Mouse (Mus musculus) neural tube, embryonic 11.5 days (tissue): ENCODE measurements around the gene Kxd1. TPM values are rescaled to one million over a fixed set of nuclear protein-coding genes. Genes with fewer than 3 reads are reported as not detected.

Experiments
- ATAC-seq: fragments of 200-750 bp; cut with Nextera tagmentation; 2 replicates; pipeline ENCODE4 v1.8.0; 2017; ENCODE audit warnings: moderate number of reproducible peaks, mild to moderate bottlenecking, moderate TSS enrichment, moderate library complexity; ENCODE audit not compliant: insufficient read depth, low FRiP score, low TSS enrichment
- DNase-seq: peaks from one replicate; pipeline ENCODE4 v3.0.0-alpha.2; 2015; ENCODE audit warnings: low spot score
- H3K27ac ChIP-seq: fragments of 300-500 bp; sonication (generic); 2 replicates; pipeline ENCODE4 v1.5.1; 2014; ENCODE audit warnings: low read depth, mild to moderate bottlenecking, low read length
- H3K27me3 ChIP-seq: fragments of 300-500 bp; sonication (generic); 2 replicates; pipeline ENCODE4 v1.6.1; 2014; ENCODE audit warnings: mild to moderate bottlenecking, low read length, mixed read lengths; ENCODE audit not compliant: control insufficient read depth, insufficient read depth
- H3K36me3 ChIP-seq: fragments of 300-500 bp; sonication (generic); 2 replicates; pipeline ENCODE4 v1.6.1; 2014; ENCODE audit warnings: mild to moderate bottlenecking, low read length, moderate library complexity, mixed read lengths; ENCODE audit not compliant: control insufficient read depth, insufficient read depth
- H3K4me1 ChIP-seq: fragments of 300-500 bp; sonication (generic); 2 replicates; pipeline ENCODE4 v1.6.1; 2014; ENCODE audit warnings: low read length, mixed read lengths; ENCODE audit not compliant: control insufficient read depth, insufficient read depth
- H3K4me2 ChIP-seq: fragments of 300-500 bp; sonication (generic); 2 replicates; pipeline ENCODE4 v1.6.1; 2014; ENCODE audit warnings: low read depth, mild to moderate bottlenecking, moderate library complexity
- H3K4me3 ChIP-seq: fragments of 300-500 bp; sonication (generic); 2 replicates; pipeline ENCODE4 v1.5.1; 2014; ENCODE audit warnings: low read depth, low read length
- H3K9ac ChIP-seq: fragments of 300-500 bp; sonication (generic); 2 replicates; pipeline ENCODE4 v1.6.1; 2014; ENCODE audit warnings: mild to moderate bottlenecking, low read length
- H3K9me3 ChIP-seq: fragments of 300-500 bp; sonication (generic); 2 replicates; pipeline ENCODE4 v1.6.1; 2016; ENCODE audit warnings: low read length; ENCODE audit not compliant: control insufficient read depth
- WGBS: fragments of 180-500 bp; shearing (Covaris S2); extraction: QIAGEN DNeasy Blood & Tissue Kit; methylation state at CpG from one replicate; pipeline ENCODE4 v1.1.7; 2014; 5-methylcytosine and 5-hydroxymethylcytosine counted together
- polyA plus RNA-seq: library from polyadenylated mRNA; unstranded; fragments of >200 nt; fragmentation: Nextera tagmentation; extraction: Ambion mirVana; gene quantifications from 2 replicates; pipeline ENCODE4 v1.2.1, GENCODE M21; 2014

Gene Kxd1
- polyA plus RNA-seq, 1 experiment from 2014 or later, result 49.8 TPM

- DNase-seq, result no peak
- H3K36me3 ChIP-seq, result peaks cover 7% of the 10 kb centered on the region
Observed at GRCm38 (mm10) chr8:70530314-70530713, 2.6 kb upstream of the Kxd1 start.

DNA sequence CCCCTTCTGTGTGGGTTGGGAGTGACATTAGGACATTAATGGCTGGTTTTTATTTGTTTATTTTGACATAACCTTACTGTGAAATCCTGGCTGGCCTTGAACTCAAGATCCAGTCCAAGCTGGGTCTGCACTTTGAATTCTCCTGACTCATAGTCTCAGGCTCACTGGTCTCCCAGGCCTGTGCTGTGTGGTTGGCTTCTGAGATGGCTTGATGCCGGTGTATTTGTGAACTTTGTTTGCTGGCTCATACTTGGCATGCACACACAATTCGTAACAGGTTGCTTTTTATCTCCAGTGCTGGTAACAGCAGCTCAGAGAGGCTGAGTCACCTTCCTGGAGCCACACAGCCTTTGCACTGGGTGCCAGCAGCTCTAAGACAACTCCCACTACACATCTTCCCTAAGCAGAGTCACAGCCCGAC, 2.0 kb upstream of the Kxd1 start:
- Histone ChIP-seq H3K9ac (no peak overlapping the region), H3K9me3 (no peaks in the 10 kb centered on the region), H3K36me3 (peaks cover 7% of the 10 kb centered on the region), H3K4me3 (0 out of 2 replicates have a peak overlapping the region, but pooled peaks have one; percentile 10), H3K4me2 (no peak overlapping the region), H3K27ac (no peak overlapping the region), H3K4me1 (peaks cover 11% of the 10 kb centered on the region; the same call in 1 of the 2 replicates), H3K27me3 (no peaks in the 10 kb centered on the region)
- DNase-seq (no peak), ATAC-seq (no peak)
- 94% methylated on average over 3 of the region's 3 CpGs for WGBS

More at GRCm38 (mm10) chr8:70530314-70530713, 2.6 kb upstream of the Kxd1 start:
- Histone ChIP-seq H3K9me3 (no peaks in the 10 kb centered on the region), H3K4me2 (no peak overlapping the region), H3K9ac (no peak overlapping the region), H3K27ac (no peak overlapping the region), H3K27me3 (no peaks in the 10 kb centered on the region), H3K4me1 (peaks cover 11% of the 10 kb centered on the region; the same call in 1 of the 2 replicates), H3K4me3 (no peak overlapping the region)
- WGBS, result 93% methylated on average over 2 of the region's 2 CpGs
- ATAC-seq, result no peak

- Histone ChIP-seq H3K9ac (no peak overlapping the region), H3K36me3 (peaks cover 7% of the 10 kb centered on the region)
Observed at GRCm38 (mm10) chr8:70529299-70529698, 1.5 kb upstream of the Kxd1 start.

DNA sequence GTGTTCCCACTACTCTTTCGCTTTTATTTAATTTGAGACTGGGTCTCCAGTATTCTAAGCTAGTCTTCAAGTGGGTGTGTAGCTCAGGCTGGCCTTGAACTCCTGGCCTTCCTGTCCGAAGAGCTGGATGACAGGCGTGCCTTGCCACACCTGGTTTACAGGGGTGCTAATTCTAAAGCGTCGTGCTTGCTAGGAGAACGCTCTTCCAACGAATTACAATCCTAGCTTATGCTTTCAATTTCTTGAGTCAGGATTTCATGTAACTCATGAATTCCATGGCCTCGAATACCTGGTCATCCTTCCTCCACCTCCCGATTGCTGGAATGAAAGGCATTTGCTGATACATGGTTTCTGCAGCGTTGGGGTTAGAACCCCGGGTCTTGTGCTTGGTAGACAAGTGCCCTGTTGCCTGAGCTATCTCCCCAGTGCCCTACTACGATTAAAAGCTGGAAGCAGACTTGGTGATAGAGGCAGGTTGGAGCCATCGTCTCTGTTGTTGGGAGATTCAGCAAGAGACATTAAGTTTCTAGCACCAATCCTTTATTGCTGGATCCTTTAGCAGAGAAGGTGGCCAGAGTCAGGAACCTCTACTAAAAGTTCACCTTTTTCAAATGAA, 534 bp upstream of the Kxd1 start:
- 36% methylated on average over 13 of the region's 13 CpGs for WGBS
- Histone ChIP-seq H3K36me3 (peaks cover 7% of the 10 kb centered on the region), H3K27ac (peak overlapping the region; percentile 82), H3K4me1 (peaks cover 11% of the 10 kb centered on the region; the same call in 1 of the 2 replicates), H3K9ac (peak overlapping the region; percentile 95), H3K9me3 (no peaks in the 10 kb centered on the region), H3K4me3 (peak overlapping the region; percentile 93), H3K27me3 (no peaks in the 10 kb centered on the region), H3K4me2 (peak overlapping the region; percentile 59)
- DNase-seq (no peak), ATAC-seq (no peak)

More at GRCm38 (mm10) chr8:70529299-70529698, 1.5 kb upstream of the Kxd1 start:
- Histone ChIP-seq H3K27ac (no peak overlapping the region), H3K4me2 (no peak overlapping the region), H3K9me3 (no peaks in the 10 kb centered on the region), H3K4me1 (peaks cover 11% of the 10 kb centered on the region; the same call in 1 of the 2 replicates), H3K4me3 (0 out of 2 replicates have a peak overlapping the region, but pooled peaks have one; percentile 10), H3K27me3 (no peaks in the 10 kb centered on the region)
- DNase-seq, result no peak
- WGBS, result 86% methylated on average over 5 of the region's 5 CpGs
- no peak for ATAC-seq

DNA sequence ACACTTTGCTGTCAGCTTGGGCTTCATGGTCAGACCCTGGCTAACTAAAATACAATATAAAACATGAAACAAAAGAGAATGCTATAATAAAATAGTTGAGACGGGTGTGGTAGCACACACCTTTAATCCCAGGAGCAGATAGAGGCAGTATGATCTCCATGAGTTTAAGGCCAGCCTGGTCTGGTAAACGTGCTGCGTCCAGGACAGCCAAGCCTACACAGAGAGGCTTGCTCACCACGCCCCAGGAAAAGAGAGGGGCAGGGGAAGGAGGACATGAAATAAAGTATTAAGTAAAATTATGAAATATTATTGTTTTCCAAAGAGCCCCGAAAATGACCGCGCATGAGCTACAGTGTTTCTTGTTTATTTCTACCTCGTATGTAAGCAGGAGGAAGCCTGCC, 645 bp downstream of the Kxd1 start:
- Histone ChIP-seq H3K27me3 (no peaks in the 10 kb centered on the region), H3K9me3 (no peaks in the 10 kb centered on the region), H3K4me1 (peaks cover 15% of the 10 kb centered on the region), H3K36me3 (peaks cover 4% of the 10 kb centered on the region), H3K4me3 (peak overlapping the region; percentile 93), H3K27ac (peak overlapping the region; percentile 53; the same call in 1 of the 2 replicates), H3K4me2 (peak overlapping the region; percentile 59), H3K9ac (peak overlapping the region; percentile 95)
- ATAC-seq (no peak), DNase-seq (no peak)
- WGBS, result 2% methylated on average over 8 of the region's 8 CpGs

DNA sequence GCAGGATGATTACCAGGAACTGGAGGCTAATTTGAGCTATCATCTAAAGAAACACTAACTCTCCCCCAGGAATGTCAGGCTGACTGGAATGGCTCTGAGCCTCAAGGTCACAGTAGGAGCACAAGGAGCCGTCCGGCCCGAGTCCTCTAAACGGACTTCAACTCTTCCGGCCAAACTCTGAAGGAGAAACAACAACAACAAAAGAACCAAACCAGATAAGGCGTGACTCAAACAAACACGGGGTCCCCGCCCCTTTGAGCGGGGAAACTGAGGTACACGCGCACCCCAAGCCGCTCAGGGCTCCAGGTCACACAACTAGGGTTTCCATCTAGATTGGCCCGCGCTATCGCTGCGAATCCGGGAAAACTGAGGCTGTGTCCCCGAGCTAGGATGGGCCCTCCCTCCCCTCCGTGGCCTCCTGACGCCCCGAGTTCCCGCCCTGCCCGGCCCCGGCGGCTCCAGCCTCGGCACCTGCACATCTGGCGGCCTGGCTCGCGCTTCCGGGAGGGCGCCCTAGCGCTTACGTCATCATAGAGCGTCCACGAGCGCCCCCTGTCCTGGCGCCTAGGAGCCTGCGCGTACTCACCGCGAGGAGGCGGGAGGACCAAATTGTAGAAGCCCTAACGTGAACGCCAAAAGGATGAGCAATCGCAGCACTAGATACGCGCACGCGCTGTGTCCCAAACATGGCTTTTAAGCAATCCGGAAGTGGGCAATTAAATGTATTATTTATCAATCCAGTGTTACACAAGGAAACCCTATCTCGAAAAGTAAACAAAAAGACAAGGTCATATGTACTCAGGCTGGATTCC, 5.0 kb downstream of the Kxd1 start:
- H3K4me3 ChIP-seq, result peak overlapping the region; percentile 70
- ATAC-seq, result peak; percentile 83
- H3K27me3 ChIP-seq, result no peaks in the 10 kb centered on the region
- under 1% methylated on average over 51 of the region's 51 CpGs for WGBS
- DNase-seq, result peak; percentile 96
- peaks cover 11% of the 10 kb centered on the region for H3K4me1 ChIP-seq
- no peaks in the 10 kb centered on the region for H3K9me3 ChIP-seq
- H3K9ac ChIP-seq, result peak overlapping the region; percentile 64
- H3K27ac ChIP-seq, result peak overlapping the region; percentile 71
- H3K36me3 ChIP-seq, result no peaks in the 10 kb centered on the region
- peak overlapping the region; percentile 70 for H3K4me2 ChIP-seq

- WGBS, result 68% methylated on average over 2 of the region's 2 CpGs
- no peak for DNase-seq
- no peak overlapping the region for H3K4me2 ChIP-seq
- peaks cover 3% of the 10 kb centered on the region; the same call in 1 of the 2 replicates for H3K4me1 ChIP-seq
- no peaks in the 10 kb centered on the region for H3K36me3 ChIP-seq
- H3K9me3 ChIP-seq, result no peaks in the 10 kb centered on the region
- no peak overlapping the region for H3K27ac ChIP-seq
- no peaks in the 10 kb centered on the region for H3K27me3 ChIP-seq
- ATAC-seq, result no peak
- H3K9ac ChIP-seq, result no peak overlapping the region
- no peak overlapping the region for H3K4me3 ChIP-seq
Observed at GRCm38 (mm10) chr8:70519606-70520005, 8.2 kb downstream of the Kxd1 start.

GRCm38 (mm10) chr8:70519043-70519442, 8.7 kb downstream of the Kxd1 start:
- H3K36me3 ChIP-seq, result no peaks in the 10 kb centered on the region
- no peak for ATAC-seq

More at GRCm38 (mm10) chr8:70519043-70519442, 8.7 kb downstream of the Kxd1 start:
- 93% methylated on average over 6 of the region's 6 CpGs for WGBS
- DNase-seq, result no peak
- no peak overlapping the region for H3K4me2 ChIP-seq
- H3K4me1 ChIP-seq, result peaks cover 3% of the 10 kb centered on the region; the same call in 1 of the 2 replicates
- H3K9ac ChIP-seq, result no peak overlapping the region
- H3K4me3 ChIP-seq, result no peak overlapping the region
- no peaks in the 10 kb centered on the region for H3K9me3 ChIP-seq
- H3K27ac ChIP-seq, result no peak overlapping the region
- H3K27me3 ChIP-seq, result no peaks in the 10 kb centered on the region
